Mouse (Mus musculus): Measurements from ENCODE around the gene Fhl3.
"Not testable (repeated sequence)": the region's sequence is repeated elsewhere in the genome, so short reads cannot be mapped to it uniquely, and the experiment has no call there.

Fhl3 gene

GRCm38 (mm10) chr4:124710776-124711291 lies 10.3 kb downstream of the Fhl3 start:
- peak; percentile 87 for DNase-seq

DNA sequence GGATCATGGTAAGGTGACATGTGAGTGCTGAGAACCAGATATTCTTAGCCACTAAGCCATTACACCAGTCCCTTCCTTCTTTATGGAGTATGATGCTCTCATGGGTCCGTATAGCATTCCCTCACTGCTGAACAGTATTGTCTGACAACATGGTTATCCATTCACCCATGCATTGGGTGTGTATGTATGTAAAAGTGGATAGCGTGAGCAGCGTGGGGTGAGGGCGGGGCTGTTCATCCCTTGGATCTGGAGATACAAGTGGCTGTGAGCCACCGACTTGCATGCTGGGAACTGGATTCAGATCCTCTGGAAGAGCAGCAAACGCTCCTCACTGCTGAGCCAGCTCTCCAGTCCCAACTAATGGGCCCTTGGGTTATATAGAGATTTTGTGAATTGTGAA lies 12.1 kb downstream of the Fhl3 start:
- no peak for DNase-seq

DNA sequence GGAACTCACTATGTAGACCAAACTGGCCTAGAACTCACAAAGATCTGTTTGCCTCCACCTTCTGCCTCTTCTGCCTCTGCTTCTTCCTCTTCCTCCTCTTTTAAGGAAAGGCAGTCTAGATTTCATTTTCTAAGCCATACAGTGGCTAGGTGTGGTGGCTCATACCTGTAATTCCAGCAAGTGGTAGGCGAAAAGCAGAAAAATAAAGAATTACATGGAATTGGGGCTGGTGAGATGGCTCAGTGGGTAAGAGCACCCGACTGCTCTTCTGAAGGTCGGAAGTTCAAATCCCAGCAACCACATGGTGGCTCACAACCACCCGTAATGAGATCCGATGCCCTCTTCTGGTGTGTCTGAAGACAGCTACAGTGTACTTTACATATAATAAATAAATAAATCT lies 13.3 kb downstream of the Fhl3 start:
- DNase-seq = not testable (repeated sequence)

GRCm38 (mm10) chr4:124714545-124715481 lies 14.3 kb downstream of the Fhl3 start, which contains the start of gene Sf3a3:
Sf3a3 (plus strand) TSS chr4:124714776.
- peak; percentile 97 for DNase-seq

GRCm38 (mm10) chr4:124719101-124719500 lies 18.6 kb downstream of the Fhl3 start:
- no peak for DNase-seq

- DNase-seq = no peak
Observed at GRCm38 (mm10) chr4:124726121-124726520, 25.6 kb downstream of the Fhl3 start.

DNA sequence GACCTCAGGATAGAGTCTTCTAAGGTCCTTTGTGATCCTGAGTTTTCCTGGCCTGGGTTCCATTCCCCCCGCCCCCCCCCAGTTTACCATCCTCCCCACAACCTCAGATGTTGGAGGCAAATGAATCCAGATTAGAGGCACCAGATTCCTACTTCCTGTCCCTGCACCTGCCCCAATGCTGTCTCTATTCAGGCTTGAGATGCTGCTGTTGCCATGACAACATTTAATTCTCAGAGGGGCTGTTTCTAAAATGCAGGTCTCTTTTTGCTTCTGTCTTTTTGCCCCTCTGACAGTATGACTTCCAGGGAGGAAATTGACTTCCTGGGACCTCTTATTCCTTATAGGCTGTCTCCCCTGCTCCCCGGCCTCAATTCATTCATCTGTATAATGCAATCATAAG lies 36.5 kb downstream of the Fhl3 start:
- no peak for DNase-seq

DNA sequence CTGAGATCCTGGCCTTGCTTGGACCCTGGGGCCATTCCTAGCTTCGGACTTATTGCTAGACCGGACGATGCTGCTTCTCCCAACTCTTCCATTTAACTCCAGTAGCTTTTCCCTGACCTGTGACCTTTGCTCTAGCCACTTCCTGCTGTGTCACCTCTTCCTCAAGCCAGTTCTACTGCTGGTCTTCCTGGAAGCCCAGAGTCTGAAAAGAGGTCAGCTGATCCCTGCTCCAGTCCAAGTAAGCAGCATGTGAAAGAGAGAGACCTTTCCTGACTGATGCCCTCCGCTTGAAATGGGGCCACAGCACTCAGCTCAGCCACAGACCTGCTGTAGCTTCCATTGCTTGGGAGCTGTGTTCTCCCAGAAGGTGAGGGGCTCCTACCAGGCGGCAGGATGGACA lies 37.0 kb downstream of the Fhl3 start:
- no peak for DNase-seq

DNA sequence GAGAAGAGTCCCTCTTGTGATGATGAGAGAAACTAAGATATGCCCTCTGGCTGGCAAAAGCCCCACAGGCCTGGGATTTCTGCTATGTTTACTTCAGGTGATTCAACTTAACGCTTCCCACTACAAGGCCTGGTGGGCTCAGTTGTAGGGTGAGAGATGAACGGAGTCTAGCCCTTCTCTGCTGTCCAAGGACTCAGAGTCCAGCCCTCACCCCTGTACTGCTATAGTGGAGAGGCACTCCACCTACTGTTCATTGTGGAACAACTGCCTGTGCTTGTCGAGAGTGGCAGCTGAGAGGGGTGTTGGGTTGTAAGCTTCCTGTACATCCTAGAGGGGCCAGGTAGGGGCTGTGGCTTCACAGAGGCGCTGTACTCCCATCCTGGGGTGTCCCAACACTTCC lies 37.5 kb downstream of the Fhl3 start:
- DNase-seq = no peak

- DNase-seq = no peak
Observed at GRCm38 (mm10) chr4:124738783-124739182, 38.3 kb downstream of the Fhl3 start.

DNA sequence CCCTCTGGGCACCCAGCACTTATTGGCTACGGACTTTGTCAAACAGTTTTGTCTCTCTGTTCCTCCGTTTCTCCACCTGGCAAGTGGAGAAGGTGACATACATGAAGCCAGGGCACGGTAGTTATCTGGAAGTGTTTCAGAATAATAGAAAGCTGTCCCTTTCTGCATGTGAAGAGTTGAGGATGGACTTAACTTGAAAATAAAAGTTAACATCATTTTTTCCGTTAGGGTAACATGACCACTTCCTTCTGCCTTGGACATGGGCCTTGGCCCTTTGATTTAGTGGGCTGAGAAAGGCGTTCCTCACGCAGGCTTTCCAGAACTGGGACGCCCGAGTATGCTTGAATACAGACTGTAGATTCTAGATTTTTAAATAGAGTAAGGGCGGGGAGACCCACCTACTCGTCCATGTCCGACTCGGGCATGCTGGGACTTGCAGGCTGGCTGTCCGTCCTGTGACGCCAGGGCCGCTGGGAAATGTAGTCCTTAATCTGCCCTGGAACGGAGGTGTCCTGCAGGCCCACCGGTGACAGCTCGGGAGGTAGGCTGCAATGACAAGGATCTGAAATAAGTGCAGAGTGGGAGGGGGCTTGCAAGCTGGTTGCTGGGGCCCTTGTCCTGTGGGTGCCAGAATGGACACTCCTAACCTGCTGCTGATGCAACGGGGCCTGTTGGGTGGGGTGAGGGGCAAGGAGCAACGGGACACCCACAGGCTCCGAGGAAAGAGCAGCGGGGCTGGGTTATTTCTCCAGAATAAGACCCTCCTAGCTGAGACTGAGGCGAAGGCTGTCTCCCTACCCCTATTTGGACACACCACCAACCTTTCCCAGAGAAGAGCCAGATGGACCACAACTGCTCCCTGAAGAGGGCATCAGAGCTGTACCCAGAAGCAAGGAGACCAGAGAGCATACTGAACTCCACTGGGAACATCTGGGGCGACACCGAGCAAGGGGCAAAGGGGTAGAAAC lies 41.2 kb downstream of the Fhl3 start, which contains the start of gene Inpp5b:
Gene Inpp5b (plus strand): TSS at position 475 of the 968 bp plus-strand sequence.
- DNase-seq = peak; percentile 92

GRCm38 (mm10) chr4:124742839-124743238 lies 42.3 kb downstream of the Fhl3 start:
- DNase-seq = no peak

DNA sequence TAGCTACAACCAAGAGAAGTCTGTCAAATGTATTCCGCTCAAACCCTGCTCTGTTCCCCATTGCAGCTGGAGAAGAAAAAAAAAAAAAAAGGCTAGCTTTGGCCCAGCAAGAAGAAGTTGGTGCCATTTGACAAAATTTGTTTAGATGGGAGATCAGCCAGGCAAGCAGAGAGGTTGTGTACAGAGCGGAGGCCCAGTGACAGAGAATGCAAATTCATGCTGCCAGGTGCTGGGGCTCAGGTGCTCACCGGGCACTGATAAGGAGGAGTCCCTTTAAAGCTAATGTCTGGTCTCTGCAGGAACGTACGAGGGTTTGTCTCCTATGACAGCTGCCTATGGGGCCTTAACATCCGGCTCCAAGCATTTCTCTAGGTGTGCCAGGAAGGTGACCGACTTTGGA lies 46.1 kb downstream of the Fhl3 start:
- no peak for DNase-seq

GRCm38 (mm10) chr4:124747851-124748250 lies 47.4 kb downstream of the Fhl3 start:
- peak; percentile 34 for DNase-seq

DNA sequence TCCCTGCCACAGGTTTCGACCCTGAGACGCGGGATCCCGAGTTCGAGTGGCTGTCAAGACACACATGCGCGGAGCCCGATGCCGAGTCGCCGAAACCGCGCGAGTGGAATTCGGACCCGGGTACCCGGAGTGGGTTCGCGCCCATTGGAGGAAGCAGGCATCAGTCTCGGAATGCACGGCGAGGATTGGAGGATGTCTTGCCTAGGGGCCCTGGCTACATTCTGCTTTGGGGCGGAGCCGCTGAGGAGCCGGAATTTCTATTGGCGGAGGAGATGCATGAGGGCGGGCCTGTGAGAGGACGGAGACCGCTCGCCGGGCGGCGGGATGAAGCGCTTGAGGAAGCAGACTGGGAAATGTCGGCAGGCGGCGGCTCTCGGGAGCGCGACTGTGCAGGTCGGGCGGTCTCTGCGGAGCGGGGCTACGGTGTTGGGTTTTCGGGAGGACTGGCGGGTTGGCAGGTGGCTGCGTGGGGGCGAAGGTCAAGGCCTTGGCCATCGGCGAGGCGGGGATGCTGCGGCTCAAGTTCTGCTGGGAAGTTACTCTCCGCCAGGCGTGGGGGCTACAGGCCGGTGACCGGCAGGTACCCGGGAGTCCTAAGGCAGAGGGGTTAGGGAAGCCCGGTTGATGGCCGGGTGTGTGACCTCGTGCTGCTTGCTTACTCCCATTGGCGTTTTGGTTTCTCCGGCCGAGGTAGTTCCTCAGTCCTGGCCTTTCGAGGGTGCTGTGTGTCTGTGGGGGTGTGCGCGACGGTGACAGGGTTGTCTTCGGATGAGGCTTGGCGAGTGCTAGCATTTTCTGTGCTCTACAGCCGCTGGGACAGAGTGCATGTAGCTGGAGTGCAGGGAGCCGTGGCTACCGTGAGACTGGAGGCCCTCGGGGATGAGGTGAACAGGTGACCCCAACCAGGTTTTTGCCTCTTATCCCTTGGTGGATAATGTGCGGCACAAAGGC lies 51.1 kb downstream of the Fhl3 start:
- peak; percentile 99 for DNase-seq

DNA sequence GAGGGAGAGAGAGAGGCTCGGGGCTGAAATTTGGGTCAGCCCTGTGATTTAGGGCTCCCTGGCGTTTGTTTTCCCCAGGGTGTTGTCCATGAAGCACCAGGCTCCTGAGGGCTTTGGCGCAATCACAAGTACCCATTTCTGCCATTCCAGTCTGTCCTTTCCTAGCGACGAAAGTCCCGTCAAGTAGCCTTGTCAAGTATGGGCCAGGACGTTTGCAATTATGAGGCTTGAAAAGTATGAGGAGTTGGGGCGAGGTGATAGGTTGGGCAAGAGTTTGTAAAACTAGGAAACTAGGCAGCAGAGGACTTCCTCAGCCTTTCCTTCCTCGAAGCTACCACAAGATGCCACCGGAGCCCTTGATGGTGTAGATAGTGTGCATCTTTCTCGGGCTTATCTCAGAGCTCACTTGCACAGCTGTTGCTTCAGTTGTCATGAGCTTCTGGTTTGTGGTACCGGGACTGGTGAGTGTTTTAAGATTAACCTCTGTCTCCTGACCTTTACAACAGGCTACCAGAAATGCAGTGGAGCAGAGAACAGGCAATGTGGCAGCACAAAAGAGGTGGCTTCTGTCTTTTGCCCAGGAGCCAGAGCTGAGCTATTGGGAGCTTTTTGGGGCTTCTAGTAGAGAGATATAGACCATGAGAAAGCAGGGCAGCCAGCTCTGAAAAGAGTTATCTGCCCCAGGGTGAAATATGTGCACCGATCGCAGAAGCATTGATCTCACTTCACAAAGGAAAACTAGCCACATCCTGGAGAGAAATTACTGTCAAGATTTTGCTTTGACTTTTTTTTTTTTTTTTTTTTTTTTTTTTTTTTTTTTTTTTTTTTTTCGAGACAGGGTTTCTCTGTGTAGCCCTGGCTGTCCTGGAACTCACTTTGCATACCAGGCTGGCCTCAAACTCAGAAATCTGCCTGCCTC lies 52.0 kb downstream of the Fhl3 start:
- peak; percentile 89 for DNase-seq

DNA sequence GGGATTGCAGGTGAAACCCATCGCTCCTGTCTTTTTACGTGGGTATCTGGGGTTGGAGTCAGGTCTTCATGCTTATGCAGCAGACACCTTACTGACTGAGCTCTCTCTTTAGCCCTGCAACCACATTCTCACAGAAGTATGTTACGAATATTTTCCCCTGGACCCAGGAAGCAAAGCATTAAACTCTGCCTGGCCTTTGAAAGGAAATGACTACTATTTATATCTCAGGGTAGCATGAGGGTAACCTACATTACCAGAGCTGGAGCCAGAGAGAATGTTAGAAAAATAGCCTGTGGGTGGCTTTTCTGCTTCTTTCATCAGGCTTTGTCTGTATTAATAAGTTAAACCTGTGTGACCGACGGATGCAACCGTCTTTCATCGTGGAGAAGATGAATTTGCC lies 55.0 kb downstream of the Fhl3 start:
- no peak for DNase-seq
